Mouse (Mus musculus): ENCODE results near the gene Diras1. TPM values are rescaled to one million over a fixed set of nuclear protein-coding genes. Genes with fewer than 3 reads are reported as not detected.

Diras1 gene
- polyA plus RNA-seq, 1 experiment: not detected

GRCm38 (mm10) chr10:81019687-81020086 is 5.8 kb downstream of the Diras1 start:
- TF ChIP-seq POLR2A (IDR thresholded peaks at IDR 0.05; ENCODE audit: low read depth, low read length) (no peak), CTCF (IDR thresholded peaks at IDR 0.05; ENCODE audit: borderline replicate concordance, insufficient read depth, low read length) (no peak)
- Histone ChIP-seq H3K27ac (ENCODE audit: insufficient read depth, low read length) (no peak overlapping the region), H3K4me3 (ENCODE audit: insufficient read depth, low read length) (no peak overlapping the region), H3K4me1 (ENCODE audit: control insufficient read depth, insufficient read depth, low read length) (no peaks in the 10 kb centered on the region)

GRCm38 (mm10) chr10:81018326-81018725 is 7.1 kb downstream of the Diras1 start:
- H3K4me1 ChIP-seq (ENCODE audit: control insufficient read depth, insufficient read depth, low read length): no peaks in the 10 kb centered on the region
- H3K27ac ChIP-seq (ENCODE audit: insufficient read depth, low read length): no peak overlapping the region
- no peak for TF ChIP-seq CTCF (IDR thresholded peaks at IDR 0.05; ENCODE audit: borderline replicate concordance, insufficient read depth, low read length)
- no peak for TF ChIP-seq POLR2A (IDR thresholded peaks at IDR 0.05; ENCODE audit: low read depth, low read length)
- no peak overlapping the region for H3K4me3 ChIP-seq (ENCODE audit: insufficient read depth, low read length)

- TF ChIP-seq POLR2A (IDR thresholded peaks at IDR 0.05; ENCODE audit: low read depth, low read length) (no peak), CTCF (IDR thresholded peaks at IDR 0.05; ENCODE audit: borderline replicate concordance, insufficient read depth, low read length) (peak; percentile 69)
- H3K27ac ChIP-seq (ENCODE audit: insufficient read depth, low read length): no peak overlapping the region
- H3K4me1 ChIP-seq (ENCODE audit: control insufficient read depth, insufficient read depth, low read length): no peaks in the 10 kb centered on the region
- no peak overlapping the region for H3K4me3 ChIP-seq (ENCODE audit: insufficient read depth, low read length)
Observed at GRCm38 (mm10) chr10:81016645-81017044, 8.8 kb downstream of the Diras1 start.

- Histone ChIP-seq H3K4me1 (ENCODE audit: control insufficient read depth, insufficient read depth, low read length) (no peaks in the 10 kb centered on the region), H3K4me3 (ENCODE audit: insufficient read depth, low read length) (no peak overlapping the region), H3K27ac (ENCODE audit: insufficient read depth, low read length) (no peak overlapping the region)
- TF ChIP-seq CTCF (IDR thresholded peaks at IDR 0.05; ENCODE audit: borderline replicate concordance, insufficient read depth, low read length): no peak
- no peak for TF ChIP-seq POLR2A (IDR thresholded peaks at IDR 0.05; ENCODE audit: low read depth, low read length)
Observed at GRCm38 (mm10) chr10:81015666-81016065, 9.8 kb downstream of the Diras1 start.

GRCm38 (mm10) chr10:81014393-81015384 is 10.8 kb downstream of the Diras1 start, which contains the start of gene Gng7:
TSS of gene Gng7 (minus strand) at chr10:81014945.
- H3K4me3 ChIP-seq (ENCODE audit: insufficient read depth, low read length): peak within 1 kb of the TSS; percentile 26
- no peak within 1 kb of the TSS for H3K27ac ChIP-seq (ENCODE audit: insufficient read depth, low read length)
- TF ChIP-seq POLR2A (IDR thresholded peaks at IDR 0.05; ENCODE audit: low read depth, low read length) (peak; percentile 77), CTCF (IDR thresholded peaks at IDR 0.05; ENCODE audit: borderline replicate concordance, insufficient read depth, low read length) (no peak)
- no peaks in the 10 kb centered on the region for H3K4me1 ChIP-seq (ENCODE audit: control insufficient read depth, insufficient read depth, low read length)

- H3K4me1 ChIP-seq (ENCODE audit: control insufficient read depth, insufficient read depth, low read length): no peaks in the 10 kb centered on the region
- no peak overlapping the region for H3K27ac ChIP-seq (ENCODE audit: insufficient read depth, low read length)
- TF ChIP-seq POLR2A (IDR thresholded peaks at IDR 0.05; ENCODE audit: low read depth, low read length) (no peak), CTCF (IDR thresholded peaks at IDR 0.05; ENCODE audit: borderline replicate concordance, insufficient read depth, low read length) (no peak)
- no peak overlapping the region for H3K4me3 ChIP-seq (ENCODE audit: insufficient read depth, low read length)
Observed at GRCm38 (mm10) chr10:81010851-81011250, 14.6 kb downstream of the Diras1 start.

GRCm38 (mm10) chr10:81007240-81007639 is 18.2 kb downstream of the Diras1 start:
- TF ChIP-seq CTCF (IDR thresholded peaks at IDR 0.05; ENCODE audit: borderline replicate concordance, insufficient read depth, low read length) (no peak), POLR2A (IDR thresholded peaks at IDR 0.05; ENCODE audit: low read depth, low read length) (no peak)
- H3K4me1 ChIP-seq (ENCODE audit: control insufficient read depth, insufficient read depth, low read length): no peaks in the 10 kb centered on the region

GRCm38 (mm10) chr10:81006005-81006677 is 19.3 kb downstream of the Diras1 start:
- no peaks in the 10 kb centered on the region for H3K4me1 ChIP-seq (ENCODE audit: control insufficient read depth, insufficient read depth, low read length)
- H3K27ac ChIP-seq (ENCODE audit: insufficient read depth, low read length): no peak overlapping the region
- no peak overlapping the region for H3K4me3 ChIP-seq (ENCODE audit: insufficient read depth, low read length)
- TF ChIP-seq POLR2A (IDR thresholded peaks at IDR 0.05; ENCODE audit: low read depth, low read length): no peak
- no peak for TF ChIP-seq CTCF (IDR thresholded peaks at IDR 0.05; ENCODE audit: borderline replicate concordance, insufficient read depth, low read length)

More at GRCm38 (mm10) chr10:81007240-81007639, 18.2 kb downstream of the Diras1 start:
- H3K4me3 ChIP-seq (ENCODE audit: insufficient read depth, low read length): no peak overlapping the region
- H3K27ac ChIP-seq (ENCODE audit: insufficient read depth, low read length): no peak overlapping the region

- H3K27ac ChIP-seq (ENCODE audit: insufficient read depth, low read length): no peak overlapping the region
Observed at GRCm38 (mm10) chr10:81001161-81001560, 24.3 kb downstream of the Diras1 start.

More at GRCm38 (mm10) chr10:81001161-81001560, 24.3 kb downstream of the Diras1 start:
- H3K4me3 ChIP-seq (ENCODE audit: insufficient read depth, low read length): no peak overlapping the region
- no peak for TF ChIP-seq CTCF (IDR thresholded peaks at IDR 0.05; ENCODE audit: borderline replicate concordance, insufficient read depth, low read length)
- TF ChIP-seq POLR2A (IDR thresholded peaks at IDR 0.05; ENCODE audit: low read depth, low read length): no peak
- H3K4me1 ChIP-seq (ENCODE audit: control insufficient read depth, insufficient read depth, low read length): no peaks in the 10 kb centered on the region
